Mouse (Mus musculus) kidney, adult 18-20 months (tissue): ENCODE results near the gene Fdps.

Experiments
- DNase-seq: peaks from one replicate; pipeline ENCODE4 v3.0.0; 2021

Fdps gene

DNA sequence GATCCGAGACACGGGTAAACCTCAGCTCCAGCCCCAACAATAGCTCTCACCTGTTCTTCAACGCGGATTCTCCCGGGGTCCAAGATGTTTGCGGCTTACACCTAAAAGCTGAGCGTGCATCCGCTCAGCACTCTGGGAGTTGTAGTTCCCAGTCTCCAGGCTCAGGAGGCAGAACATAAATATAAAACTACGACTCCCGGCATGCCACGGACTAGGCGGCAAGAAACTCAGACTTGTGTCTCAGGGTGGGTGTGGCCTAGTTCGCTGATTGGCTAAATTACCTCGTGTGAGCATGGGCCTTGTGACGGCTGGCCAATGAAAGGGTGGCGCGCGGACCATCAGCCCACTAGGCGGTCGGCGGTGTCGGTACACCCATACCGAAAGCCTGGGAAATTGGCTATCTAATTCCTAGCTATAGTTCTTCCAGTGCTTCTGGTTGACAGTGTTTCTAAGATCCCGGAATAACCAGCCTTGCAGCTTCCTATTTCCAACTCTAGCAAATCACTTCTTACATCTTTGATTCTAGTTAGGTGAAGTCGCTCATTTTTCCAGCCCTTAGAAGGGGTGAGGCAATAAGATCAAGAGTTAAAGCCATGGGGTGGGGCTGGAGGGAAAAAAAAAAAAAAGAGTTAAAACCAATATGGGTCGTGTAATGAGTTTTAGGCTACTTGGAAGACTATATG is at the start of gene Fdps:
Gene Fdps (minus strand): TSS at position 148 of the 683 bp plus-strand sequence.
- DNase-seq: peak; percentile 93

DNA sequence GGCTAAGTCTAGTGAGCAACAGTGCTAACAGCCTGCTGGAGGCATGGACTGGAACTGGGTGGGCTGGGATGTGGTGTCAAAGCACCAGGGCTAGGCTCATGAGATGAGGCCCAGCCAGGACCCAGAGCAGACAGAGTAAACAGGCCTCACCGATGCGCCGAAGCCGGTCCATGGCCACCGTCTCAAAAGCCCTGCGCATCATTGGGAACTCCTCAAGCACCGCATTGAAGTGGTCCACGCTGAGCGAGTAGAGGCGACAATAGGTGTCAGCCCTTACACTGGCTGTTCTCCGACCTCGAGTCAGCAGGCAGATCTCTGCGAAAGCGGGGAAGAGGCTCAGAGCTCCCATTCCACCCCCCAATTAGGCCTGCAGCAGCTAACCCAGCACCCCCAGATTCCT is 46.8 kb upstream of the Fdps start:
- DNase-seq: no peak

DNA sequence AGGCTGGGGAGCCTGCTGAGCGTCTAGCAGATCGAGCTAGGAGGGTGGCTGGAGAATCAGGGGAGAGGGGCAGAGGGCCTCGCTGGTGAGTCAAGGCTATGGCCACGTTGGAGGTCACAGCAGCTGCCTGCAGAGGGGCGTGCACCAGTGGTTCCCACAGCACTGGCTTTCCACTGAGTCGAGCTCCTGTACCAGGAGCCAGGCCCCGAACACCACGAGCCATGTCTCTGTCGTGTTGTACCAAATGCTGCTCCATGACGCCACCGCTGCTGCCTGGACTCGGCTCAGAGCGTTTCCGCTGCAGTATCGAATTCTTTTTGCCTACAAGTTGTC is 46.2 kb upstream of the Fdps start:
- no peak for DNase-seq

DNA sequence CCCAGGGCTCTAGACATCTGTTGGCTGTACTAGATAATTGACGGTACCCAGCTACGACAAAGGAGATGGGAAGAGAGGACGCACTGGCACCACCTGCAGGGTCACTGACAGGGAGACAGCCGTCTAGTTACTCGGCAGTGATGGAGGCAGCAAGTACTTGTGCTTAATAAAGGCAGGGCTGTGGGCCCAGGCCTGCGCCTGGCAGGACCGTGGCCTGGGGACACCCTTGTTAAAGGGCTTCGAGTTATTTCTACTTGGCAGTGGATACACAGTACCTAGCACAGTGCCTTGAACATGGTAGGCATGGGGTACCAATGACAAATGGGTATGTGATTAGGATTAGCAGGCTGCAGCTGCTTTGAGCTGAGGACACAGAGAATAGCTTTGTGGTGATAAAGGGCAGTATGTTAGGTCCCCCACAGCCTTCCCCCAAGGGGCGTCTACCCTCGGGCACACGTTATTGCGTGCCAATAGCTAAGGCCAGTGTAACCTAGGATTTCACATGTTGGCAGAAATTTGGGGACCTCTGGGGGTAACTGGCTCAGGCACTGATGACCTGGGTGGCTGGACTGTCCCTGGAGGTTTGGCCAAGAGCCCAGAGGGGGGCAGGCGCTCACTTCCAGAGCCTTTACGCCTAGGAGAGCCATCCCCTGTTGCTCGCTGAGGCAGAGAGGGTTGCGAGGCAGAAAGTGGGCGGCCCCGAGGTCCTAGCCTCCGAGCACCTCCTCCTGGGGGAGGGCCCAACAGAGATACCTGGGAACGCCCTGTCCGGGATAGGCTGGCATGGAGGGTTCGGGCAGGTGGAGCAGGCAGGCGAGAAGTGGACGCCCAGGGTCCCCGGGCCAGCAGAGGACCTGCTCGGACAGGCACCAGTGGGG is 45.6 kb upstream of the Fdps start:
- peak; percentile 72 for DNase-seq

DNA sequence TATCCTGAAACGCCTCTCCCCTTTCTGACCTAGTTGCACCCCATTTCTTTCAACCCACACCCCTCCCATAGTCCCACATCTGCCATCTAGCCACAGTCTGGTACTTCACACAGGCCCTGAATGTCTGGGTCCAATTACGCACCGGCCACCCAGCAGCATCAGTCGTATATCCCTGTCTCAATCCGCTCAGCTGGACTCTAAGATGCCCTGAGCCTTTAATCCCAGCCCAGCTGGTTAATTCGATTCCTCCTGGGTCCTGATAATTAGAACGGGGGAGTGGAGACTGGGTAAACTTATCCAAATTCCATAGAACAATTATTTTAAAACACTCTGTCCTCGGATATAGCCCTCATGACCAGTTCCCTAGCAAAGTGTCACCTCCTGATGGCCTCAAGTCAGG is 43.8 kb upstream of the Fdps start:
- DNase-seq: no peak

DNA sequence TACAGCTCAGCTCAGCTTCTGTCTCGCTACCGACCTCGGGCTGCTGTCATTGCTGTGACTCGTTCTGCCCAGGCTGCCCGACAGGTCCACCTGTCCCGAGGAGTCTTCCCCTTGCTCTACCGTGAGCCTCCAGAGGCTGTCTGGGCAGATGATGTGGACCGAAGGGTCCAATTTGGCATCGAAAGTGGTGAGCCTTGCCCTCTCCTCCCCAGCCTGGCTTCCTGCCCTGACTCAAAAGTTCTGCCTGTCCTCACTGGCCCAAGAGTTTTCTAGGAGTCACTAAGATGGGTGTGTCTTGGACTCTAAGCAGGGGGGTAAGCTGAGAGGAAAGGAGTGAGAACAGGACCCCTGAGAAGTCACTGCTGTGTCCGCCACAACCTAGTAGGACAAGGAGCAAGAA is 43.1 kb upstream of the Fdps start:
- peak; percentile 46 for DNase-seq

DNA sequence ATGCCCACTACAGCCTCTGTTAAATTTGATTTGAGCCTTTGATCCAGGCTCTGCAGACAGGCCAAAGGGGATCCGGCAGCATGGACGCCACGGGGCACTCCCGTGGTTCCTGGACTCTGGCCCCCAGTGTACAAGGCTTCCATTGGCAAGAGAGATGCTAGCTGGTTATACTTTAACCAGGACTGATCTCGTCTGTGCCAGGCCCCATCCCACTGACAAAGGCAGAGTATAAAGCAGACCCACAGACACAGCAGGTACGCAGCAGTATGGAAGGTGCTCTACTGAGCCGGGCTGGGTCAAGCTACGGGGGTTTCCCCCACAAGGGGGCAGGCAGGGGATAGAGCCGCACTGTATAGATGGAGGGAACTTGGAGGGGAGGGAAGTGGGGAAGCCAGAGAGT is 34.6 kb upstream of the Fdps start:
- peak; percentile 86 for DNase-seq

DNA sequence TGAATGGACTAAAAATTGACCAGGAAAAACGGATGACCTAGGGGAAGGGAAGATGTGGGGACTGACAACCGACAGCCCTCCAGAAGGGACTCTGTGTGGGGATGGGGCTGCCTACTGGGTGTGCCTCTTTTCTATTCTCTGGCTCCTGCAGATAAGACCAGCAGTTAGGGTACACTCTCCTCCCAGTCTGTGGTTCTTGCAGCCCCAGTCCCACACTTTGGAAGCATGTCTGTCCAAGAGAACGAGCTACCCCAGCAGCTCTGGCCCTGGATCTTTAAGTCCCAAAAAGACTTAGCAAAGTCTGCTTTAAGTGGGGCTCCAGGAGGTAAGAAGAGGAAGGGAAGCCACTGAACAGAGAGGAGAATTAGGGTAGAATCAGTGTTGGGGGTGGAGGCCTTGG is 34.2 kb upstream of the Fdps start, which contains the start of gene Pklr:
Gene Pklr (plus strand): TSS at position 185 of the 400 bp plus-strand sequence.
- no peak for DNase-seq

DNA sequence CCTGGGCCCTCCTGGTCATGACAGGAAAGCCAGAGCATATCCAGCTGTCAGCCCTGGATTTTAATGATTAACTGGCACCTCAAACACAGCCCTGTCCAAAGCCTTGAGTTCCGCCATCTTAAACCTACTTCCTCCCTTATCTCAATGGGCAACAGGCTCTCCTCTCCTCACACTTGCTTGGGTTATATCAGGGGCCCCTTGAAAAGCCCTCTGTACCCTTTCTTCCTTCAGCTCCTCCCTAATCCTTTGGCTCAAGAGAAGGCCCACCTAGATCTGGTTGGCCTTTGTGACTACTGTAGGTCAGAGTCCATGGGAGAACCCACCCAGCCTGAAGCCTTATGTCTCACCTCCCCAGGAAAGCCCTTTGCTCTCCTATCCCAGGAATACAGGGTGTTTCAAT is 32.0 kb upstream of the Fdps start:
- no peak for DNase-seq

DNA sequence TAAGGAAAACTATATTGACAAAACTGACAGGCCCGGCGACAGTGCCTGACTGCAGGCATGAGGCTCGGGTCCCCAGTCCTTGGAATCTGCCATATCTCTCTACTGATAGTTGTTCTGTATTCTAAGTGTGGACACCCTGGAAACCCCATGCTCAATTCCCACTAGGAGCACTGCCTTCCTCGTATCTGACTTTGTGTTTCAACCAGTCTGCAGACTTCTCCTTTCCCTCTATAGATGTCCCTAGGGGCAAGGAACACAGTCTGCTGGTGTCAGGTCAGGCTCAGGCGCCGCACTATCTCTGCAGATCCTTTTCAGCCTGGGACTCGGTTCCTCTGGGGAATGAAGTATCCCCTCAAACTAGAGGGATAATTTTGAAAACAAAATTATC is 31.3 kb upstream of the Fdps start:
- no peak for DNase-seq

DNA sequence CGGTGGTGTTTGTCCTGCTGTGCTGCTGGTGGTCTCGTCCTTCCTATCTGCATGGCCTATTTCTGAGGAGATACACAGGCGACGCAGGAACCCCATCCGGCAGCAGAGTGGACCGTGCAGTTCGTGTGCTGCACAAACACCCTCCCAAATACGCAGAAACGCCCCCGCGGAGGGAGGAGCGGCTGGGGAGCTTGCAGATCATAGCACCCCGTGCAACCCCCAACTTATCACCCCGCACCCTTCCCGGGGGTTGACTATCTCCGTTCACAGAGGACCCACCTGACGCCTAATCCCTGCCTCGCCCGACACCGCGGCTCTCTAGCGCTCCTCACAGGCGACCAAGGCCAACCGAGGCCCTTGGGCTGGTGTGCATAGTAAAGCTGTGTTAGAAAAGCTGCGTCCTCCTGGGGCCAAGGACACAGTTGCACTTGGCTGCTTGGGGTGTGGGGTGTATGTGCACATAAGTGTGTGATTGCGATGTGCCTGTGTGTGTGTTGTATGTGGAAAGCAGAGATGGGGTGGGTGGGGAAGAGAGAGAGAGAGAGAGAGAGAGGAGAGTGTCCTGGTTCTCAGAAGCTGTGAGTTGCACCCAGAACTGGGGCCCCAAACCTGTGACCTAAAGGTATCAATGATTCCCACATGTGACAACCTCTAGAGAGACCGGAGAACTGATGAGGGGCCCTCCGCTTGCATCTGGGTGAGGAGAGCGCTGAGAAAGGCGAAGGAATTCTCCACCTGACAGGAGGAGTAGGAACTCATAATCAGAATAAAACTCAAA is 30.7 kb upstream of the Fdps start:
- DNase-seq: no peak

DNA sequence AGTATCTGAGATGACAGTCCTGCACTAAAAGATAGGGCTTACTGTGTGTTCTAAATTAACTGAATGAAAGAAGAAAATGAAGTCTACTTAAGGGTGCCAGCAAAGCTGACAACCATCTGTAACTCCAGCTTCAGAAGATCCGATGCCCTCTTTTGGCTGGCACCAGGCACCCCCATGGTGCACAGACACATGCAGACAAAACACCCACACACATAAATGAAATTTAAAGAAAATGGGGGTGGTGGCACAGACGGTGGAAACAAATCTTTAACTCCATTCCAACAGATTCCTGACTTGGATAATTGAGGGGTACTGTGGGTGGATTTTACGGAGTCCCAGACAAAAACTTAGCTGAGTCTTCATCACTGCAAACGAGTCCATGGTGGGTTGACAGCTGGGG is 30.1 kb upstream of the Fdps start:
- DNase-seq: no peak

DNA sequence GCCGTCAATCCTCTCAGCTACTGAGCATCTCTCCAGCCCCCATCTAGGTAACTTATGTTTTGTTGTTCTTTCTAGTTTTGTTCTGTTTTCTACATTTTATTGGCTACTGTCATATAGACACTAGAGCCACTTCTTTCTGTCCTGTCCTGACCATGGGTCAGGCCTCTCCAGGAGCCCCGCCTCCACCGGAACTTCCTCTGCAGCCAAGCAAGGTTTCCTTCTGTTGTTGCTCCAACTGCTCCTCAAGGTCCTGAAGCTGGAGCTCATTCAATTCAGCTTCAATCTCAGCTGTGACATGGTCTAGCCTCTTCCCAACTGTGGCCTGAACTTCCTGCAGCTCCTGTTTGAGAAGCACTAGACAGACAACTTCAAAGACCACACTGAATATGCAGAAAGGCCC is 28.1 kb upstream of the Fdps start:
- DNase-seq: no peak

DNA sequence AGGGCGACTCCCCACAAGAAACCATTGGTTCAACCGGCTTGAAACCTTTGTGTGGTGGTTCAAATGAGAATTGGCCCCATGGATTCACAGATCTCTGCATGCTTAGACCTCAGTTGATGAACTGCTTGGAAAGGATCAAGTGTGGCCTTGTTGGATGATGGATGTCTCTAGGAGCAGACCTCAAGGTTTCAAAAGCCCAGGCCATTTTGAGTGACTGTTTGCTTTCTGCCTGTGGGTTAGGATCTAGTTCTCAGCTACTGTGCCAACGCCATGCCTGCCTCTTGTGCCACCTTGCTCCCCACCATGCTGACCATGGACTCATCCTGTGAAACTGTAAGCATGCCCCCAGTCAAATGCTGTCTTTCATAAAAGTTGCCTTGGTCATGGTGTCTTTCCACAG is 24.2 kb upstream of the Fdps start:
- DNase-seq: no peak

DNA sequence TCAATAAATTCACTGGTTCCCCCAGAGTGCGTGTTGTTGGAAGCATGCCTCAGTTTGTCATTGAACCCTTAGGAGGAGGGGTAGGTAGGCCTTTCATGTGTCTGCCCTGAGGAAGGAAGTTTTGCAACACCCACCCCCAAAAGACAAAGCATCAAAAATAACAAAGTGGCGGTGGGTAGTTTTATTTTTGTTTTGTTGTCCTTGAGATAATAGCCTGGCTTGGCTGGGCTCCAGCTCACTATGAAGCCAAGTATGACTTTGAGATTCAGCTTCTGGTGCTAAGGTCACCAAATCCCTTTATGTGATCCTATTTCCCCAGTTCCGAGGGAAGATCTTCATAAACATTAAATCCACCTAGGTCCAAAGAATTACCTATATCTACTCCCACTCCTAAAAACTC is 22.5 kb upstream of the Fdps start:
- DNase-seq: no peak

DNA sequence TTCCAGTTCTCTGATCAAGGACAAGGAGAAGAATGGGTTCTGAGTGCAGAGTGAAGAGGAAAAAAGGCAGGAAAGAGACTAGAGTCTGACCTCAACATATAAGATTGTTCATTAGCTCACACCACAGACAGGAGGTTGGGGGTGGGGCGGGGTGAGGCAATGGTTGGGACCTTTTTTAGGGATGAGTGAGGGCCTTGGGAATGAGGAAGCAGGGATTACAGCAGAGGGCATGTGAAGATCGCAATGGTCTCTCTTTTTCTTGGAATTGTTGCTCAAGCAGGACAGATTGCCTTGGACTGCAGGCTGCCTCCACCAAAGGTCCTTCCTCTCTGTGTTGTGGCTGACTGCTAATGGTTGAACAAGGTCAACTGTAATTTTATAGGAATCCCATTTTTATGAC is 21.6 kb upstream of the Fdps start:
- DNase-seq: no peak

DNA sequence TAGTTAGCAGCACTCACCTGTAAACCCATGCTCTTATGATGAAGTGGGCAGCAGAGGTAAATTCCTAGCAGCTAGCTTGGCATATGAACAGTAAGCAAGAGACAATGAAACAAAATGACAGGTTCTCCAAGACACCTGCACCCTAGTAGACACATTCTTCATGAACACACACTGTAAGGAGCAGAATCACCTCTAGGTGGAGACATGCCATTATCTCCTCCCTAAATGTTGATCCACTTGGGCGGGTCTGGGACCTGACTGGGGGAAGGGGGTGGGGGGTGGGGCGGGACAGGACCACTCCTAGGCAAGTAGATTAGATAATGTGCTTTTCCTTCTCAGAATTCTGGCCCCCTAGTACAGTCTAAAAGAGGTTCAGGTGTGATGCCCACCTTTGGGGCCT is 13.8 kb upstream of the Fdps start:
- DNase-seq: no peak

DNA sequence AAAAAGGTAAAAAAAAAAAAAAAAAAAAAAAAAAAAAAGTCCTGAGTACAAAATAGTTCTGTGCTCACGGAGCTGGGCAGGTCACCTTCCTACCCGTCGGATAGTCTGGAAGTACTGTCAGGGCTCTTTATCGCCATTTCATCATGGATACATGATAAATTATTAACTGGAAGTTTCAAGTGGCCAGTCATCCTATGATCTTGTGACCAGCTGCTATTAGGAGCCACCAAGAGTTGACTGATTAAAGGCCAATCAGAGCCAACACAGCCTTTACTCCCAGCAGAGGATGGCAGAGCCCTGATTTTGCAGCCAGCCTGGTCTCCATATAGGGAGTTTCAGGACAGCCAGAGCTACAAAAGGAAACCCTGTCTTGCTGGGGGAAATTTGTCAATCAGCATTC is 11.3 kb upstream of the Fdps start:
- no peak for DNase-seq

DNA sequence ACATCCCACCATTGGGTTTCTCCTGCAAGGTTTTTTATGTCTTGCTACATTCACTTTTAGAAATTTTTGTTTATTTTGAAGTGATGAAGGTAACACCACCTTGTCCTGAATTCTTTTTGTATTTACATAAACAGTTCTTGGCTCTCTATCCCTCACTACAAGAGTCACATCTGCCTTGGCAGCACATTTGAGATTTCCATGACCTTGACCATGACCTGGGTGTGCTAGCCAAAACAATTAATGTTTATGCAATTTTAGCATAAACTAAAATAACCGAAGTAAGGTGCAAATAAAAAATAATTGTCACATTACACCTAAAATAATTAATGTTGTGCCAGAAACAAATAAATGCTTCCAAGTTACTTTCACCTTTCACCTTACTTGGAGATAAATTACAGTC is 6.4 kb upstream of the Fdps start:
- DNase-seq: no peak

DNA sequence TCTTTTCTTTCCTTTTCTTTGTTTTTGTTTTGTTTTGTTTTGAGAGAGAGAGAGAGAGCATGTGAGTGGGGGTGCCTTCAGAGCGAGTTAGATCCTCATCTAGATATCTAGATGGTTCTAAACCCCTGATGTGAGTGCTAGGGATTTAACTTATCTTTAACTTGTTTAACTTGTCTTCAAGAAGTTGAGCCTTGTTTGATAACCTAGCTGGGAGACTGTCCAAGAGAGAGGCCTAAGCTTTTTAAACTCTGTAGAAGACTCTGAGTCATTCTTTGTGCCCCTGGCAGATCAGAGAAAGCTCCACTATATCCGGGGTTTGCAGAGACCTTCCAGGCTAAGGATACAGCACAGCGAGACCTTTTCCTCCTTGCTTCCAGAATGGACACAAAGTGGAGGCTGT is 5.8 kb upstream of the Fdps start:
- no peak for DNase-seq

DNA sequence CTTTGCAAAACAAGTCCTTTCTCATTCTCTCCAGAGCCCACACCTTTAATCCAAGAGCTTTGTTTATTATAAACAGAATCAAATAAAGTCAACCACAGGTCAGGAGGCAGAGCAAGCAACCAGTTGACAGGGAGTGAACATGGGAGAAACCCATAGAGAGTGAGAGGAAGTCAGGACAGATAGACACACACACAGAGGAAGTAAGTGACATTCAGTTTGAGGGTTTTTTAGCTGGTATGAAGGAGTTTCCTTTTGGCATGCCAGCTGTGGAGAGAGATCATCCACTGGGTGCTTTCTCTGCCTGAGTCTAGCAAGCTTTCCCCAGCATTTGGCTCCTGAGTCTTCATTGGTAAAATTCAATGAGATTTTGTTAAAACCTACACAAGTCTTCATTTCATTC is 5.1 kb upstream of the Fdps start:
- no peak for DNase-seq

DNA sequence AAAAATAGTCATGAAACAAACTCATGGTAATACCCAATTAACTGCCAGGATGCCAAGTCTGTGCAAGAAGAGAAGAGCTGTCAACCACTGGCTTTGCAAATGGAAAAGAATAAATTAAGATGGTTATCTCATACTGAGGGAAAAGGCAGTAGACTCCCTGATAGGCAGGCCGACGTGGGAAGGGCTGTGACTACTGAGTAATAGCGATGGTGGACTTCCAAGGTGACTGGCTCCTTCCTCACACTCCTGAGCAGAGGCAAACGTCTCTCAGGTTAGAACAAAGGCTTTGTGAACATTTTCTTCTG is 1.5 kb upstream of the Fdps start:
- no peak for DNase-seq

DNA sequence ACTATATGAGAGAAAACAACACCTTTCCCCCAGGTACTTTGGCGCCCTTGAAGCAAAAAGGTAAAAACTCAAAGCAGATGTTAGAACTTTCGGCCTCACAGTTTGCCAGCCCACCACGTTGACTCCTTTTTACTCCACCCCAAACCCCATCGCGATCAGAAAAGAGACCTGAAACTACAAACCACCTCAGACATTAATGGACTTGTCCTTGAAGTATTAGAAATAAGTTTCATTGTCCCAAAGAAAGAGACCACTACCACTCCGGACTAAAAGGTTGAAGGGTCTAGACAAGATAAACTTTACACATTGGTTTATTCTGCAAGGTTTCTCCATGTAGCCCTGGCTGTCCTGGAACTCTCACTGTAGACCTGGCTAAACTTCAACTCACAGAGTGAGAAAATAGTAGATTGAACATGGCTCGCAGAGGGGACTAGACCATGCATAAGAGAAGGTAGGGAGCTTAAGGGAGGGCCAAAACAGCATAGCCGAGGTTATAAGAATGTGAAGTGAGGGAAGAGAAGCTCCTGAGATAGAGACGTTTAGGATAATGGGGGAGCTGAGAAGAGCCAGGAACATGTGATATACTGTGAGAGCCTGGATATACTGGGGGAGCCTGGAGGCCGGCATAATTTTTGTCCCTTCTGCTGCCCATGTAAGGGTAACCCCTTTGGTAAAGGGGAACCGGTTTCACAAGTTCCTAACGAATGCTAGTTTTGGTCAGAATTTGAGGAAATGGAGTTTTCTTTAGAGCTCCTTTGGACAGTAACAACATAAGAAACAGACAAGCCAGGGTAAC is 934 bp upstream of the Fdps start:
- no peak for DNase-seq
